Mouse (Mus musculus) neural tube, embryonic 12.5 days (tissue): ENCODE results near the gene Fli1. TPM values are rescaled to one million over a fixed set of nuclear protein-coding genes. Genes with fewer than 3 reads are reported as not detected.

ENCODE experiments used
- ATAC-seq: fragments of 200-750 bp; cut with Nextera tagmentation; 2 replicates; pipeline ENCODE4 v1.8.0; 2017; ENCODE audit warnings: low read depth, mild to moderate bottlenecking, moderate TSS enrichment, moderate library complexity; ENCODE audit not compliant: low FRiP score
- H3K27ac ChIP-seq: fragments of 300-500 bp; sonication (generic); 2 replicates; pipeline ENCODE4 v1.5.1; 2016
- H3K27me3 ChIP-seq: fragments of 300-500 bp; sonication (generic); replicated peaks from 2 replicates; pipeline ENCODE4 v1.6.1; 2016; ENCODE audit warnings: mild to moderate bottlenecking
- H3K36me3 ChIP-seq: fragments of 300-500 bp; sonication (generic); 2 replicates; pipeline ENCODE4 v1.6.1; 2016; ENCODE audit warnings: mild to moderate bottlenecking
- H3K4me1 ChIP-seq: fragments of 300-500 bp; sonication (generic); 2 replicates; pipeline ENCODE4 v1.6.1; 2016
- H3K4me2 ChIP-seq: fragments of 300-500 bp; sonication (generic); replicated peaks from 2 replicates; pipeline ENCODE4 v1.6.1; 2016; ENCODE audit warnings: mild to moderate bottlenecking
- H3K4me3 ChIP-seq: fragments of 300-500 bp; sonication (generic); 2 replicates; pipeline ENCODE4 v1.5.1; 2016
- H3K9ac ChIP-seq: fragments of 300-500 bp; sonication (generic); 2 replicates; pipeline ENCODE4 v1.6.1; 2016; ENCODE audit warnings: mild to moderate bottlenecking
- H3K9me3 ChIP-seq: fragments of 300-500 bp; sonication (generic); 2 replicates; pipeline ENCODE4 v1.6.1; 2016; ENCODE audit warnings: mild to moderate bottlenecking
- WGBS: fragments of 180-500 bp; shearing (Covaris S2); methylation state at CpG from one replicate; pipeline ENCODE4 v1.1.7; 2016; 5-methylcytosine and 5-hydroxymethylcytosine counted together
- polyA plus RNA-seq: library from polyadenylated mRNA; unstranded; fragments of >200 nt; fragmentation: Nextera tagmentation; extraction: Ambion mirVana; gene quantifications from 2 replicates; pipeline ENCODE4 v1.2.1, GENCODE M21; 2016

Gene Fli1
- polyA plus RNA-seq, 1 experiment from 2014 or later = 15.4 TPM

DNA sequence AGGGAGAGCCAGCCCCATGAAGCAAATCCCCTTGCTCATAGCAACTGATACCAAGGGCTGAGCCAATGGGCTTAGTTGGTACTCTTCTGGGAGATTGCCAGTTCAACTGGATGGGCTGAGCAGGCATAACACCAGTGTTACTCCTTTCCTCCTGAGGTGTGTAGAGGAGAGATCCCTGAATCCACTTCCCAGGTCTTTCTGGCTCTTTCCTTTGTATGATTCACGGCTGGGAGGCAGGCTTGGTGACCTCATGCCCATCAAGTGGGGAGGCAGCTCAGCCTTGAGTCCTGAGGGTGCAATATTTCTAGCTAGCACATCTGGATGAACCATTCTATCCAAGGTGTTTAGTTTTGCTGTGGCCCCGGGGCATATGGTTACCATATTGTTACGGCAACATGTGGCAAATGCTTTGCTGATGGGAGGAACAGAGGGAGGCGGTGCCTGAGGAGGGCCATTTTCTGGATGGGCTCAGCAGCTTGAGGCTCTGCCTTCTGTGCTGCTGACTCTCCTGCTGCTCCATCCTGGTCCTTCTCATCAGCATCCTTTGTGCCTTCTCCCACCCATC, 52.8 kb downstream of the Fli1 start:
- Histone ChIP-seq H3K9me3 (no peaks in the 10 kb centered on the region), H3K4me1 (0 out of 2 replicates have a peak, but pooled peaks cover 4% of the 10 kb centered on the region), H3K36me3 (no peaks in the 10 kb centered on the region), H3K4me2 (no peak overlapping the region), H3K27me3 (no peaks in the 10 kb centered on the region), H3K9ac (no peak overlapping the region), H3K4me3 (no peak overlapping the region), H3K27ac (no peak overlapping the region)
- WGBS = 72% methylated on average over 4 of the region's 4 CpGs
- ATAC-seq = no peak

DNA sequence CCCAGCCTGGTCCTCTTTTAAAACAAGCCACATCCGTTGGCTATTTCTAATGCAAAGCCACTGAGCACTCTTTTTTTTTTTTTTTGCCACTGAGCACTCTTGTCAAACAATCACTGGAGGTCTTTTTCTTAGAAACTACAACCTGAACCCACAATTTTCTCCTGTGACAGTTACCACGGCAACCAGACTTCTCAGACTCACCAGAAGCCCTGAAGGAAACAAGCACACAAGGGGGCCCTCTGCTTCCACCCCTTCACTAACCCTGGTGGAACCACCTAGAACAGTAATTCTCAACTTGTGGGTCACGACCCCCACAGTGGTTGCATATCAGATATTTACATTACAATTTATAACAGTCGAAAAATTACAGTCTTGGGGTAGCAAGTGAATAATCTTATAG, 53.3 kb downstream of the Fli1 start:
- Histone ChIP-seq H3K27me3 (no peaks in the 10 kb centered on the region), H3K4me1 (no peaks in the 10 kb centered on the region), H3K9me3 (no peaks in the 10 kb centered on the region), H3K9ac (no peak overlapping the region), H3K36me3 (no peaks in the 10 kb centered on the region), H3K4me2 (no peak overlapping the region), H3K4me3 (no peak overlapping the region), H3K27ac (no peak overlapping the region)
- ATAC-seq = no peak
- 64% methylated on average over 4 of the region's 4 CpGs for WGBS

DNA sequence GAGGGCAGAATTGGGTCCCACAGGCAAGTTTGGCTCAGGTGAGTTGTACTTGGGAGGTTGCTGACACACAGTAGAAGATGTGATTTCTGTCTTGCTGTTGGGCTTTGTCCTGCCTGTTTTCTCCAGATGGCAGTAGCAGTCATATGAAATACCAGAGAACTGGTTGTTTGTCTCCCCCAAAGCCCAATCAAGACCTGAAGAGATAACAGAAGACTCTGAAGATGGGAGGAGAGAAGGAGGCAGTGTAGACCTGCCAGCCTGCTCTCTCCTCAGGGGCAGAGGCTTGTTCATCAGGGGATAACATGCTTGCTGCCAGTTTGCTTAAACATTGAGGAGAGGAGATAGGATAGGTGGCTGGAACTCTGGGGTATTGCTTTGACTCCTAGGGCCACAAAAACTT, 54.0 kb downstream of the Fli1 start:
- H3K4me1 ChIP-seq = no peaks in the 10 kb centered on the region
- no peak overlapping the region for H3K4me3 ChIP-seq
- H3K36me3 ChIP-seq = no peaks in the 10 kb centered on the region
- no peak overlapping the region for H3K27ac ChIP-seq
- H3K4me2 ChIP-seq = no peak overlapping the region
- ATAC-seq = no peak
- H3K9me3 ChIP-seq = no peaks in the 10 kb centered on the region
- no peaks in the 10 kb centered on the region for H3K27me3 ChIP-seq
- no peak overlapping the region for H3K9ac ChIP-seq

DNA sequence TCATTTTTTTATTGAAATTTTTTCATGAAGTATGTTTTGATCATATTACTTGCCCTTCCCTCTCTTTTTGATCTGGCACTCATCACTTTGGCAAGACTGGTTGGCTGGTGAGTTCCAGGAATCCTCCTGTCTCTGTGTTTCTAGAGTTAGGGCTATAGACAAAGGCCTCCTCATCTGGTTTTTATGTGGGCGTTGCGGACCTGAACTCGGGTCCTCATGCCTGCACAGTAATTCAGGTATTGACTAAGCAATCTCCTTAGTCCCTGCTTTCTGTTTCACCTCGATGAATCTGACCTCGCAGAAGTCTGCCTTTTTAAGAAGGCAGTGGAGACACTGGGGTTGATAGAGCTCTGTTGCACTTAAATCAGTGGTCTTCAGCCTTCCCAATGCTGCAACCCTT, 54.8 kb downstream of the Fli1 start:
- no peaks in the 10 kb centered on the region for H3K4me1 ChIP-seq
- no peak overlapping the region for H3K4me2 ChIP-seq
- H3K9ac ChIP-seq = no peak overlapping the region
- no peak for ATAC-seq
- H3K27me3 ChIP-seq = no peaks in the 10 kb centered on the region
- no peaks in the 10 kb centered on the region for H3K9me3 ChIP-seq
- 92% methylated on average over 5 of the region's 5 CpGs for WGBS
- no peak overlapping the region for H3K27ac ChIP-seq
- H3K36me3 ChIP-seq = no peaks in the 10 kb centered on the region
- no peak overlapping the region for H3K4me3 ChIP-seq

DNA sequence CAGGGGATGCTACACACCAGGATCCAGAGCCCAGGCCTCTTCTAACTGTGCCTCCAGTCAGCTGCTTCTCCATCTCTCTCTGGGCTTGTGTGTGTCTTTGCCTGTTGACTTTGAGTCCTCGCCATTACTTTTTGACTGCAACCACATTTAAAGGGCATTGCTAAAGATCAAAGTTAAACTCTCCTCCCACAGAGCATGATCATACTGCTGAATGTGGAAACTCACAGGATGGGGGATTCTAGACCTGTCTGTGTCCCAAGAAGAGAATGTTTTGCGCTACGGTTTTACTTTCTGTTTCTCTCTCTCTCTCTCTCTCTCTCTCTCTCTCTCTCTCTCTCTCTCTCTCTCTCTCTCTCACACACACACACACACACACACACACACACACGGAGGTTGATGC, 55.3 kb downstream of the Fli1 start:
- Histone ChIP-seq H3K9me3 (no peaks in the 10 kb centered on the region), H3K4me2 (no peak overlapping the region), H3K9ac (no peak overlapping the region), H3K27me3 (no peaks in the 10 kb centered on the region), H3K4me1 (no peaks in the 10 kb centered on the region), H3K36me3 (no peaks in the 10 kb centered on the region), H3K4me3 (no peak overlapping the region), H3K27ac (no peak overlapping the region)
- ATAC-seq = no peak
- WGBS = 80% methylated on average over 4 of the region's 4 CpGs

DNA sequence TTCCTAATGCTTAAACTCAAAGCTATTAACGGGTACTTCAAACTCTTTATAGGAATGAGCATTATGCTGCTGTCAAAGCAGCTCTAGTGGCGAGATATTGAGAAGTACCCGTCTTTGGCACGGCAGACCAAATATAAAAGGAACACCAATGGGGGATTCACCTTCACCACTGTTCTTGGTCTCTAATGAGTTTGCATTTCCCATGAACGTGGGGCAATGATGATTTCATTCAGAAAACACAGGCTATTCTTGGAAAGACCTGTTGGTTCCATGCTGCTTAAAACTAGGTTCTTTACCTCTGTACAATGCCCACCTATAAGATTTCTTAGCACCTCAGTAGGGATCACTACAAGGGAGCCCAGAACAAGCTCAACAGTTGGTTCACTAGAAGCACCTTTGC, 62.2 kb downstream of the Fli1 start:
- no peak overlapping the region for H3K4me3 ChIP-seq
- 87% methylated on average over 5 of the region's 5 CpGs for WGBS
- H3K27me3 ChIP-seq = no peaks in the 10 kb centered on the region
- no peaks in the 10 kb centered on the region for H3K36me3 ChIP-seq
- no peak overlapping the region for H3K27ac ChIP-seq
- H3K4me2 ChIP-seq = no peak overlapping the region
- H3K9me3 ChIP-seq = no peaks in the 10 kb centered on the region
- H3K4me1 ChIP-seq = peaks cover 6% of the 10 kb centered on the region
- H3K9ac ChIP-seq = no peak overlapping the region
- ATAC-seq = no peak

DNA sequence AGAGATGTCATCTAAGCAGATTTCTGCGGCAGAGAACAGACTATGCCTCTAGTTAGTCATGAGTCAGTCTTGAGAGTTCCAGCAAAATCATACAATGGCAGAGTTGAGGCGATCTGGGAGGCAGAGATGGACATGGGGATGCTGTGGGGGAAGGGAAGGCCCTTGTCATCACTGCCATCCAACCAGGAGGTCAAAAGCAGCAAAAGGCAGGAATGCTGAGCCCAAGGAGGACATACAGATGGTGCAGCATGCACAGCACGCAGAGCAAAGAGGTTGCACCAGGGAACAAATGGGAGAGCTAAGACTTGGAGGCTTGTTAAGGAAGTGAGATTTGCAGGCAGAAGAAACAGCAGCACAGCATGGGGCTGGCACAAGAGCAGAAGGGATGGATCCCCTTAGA, 63.9 kb downstream of the Fli1 start:
- no peak overlapping the region for H3K9ac ChIP-seq
- H3K4me3 ChIP-seq = no peak overlapping the region
- H3K36me3 ChIP-seq = no peaks in the 10 kb centered on the region
- H3K4me1 ChIP-seq = peaks cover 6% of the 10 kb centered on the region
- H3K4me2 ChIP-seq = no peak overlapping the region
- no peaks in the 10 kb centered on the region for H3K9me3 ChIP-seq
- no peaks in the 10 kb centered on the region for H3K27me3 ChIP-seq
- H3K27ac ChIP-seq = no peak overlapping the region
- WGBS = 62% methylated on average over 3 of the region's 3 CpGs
- ATAC-seq = no peak

DNA sequence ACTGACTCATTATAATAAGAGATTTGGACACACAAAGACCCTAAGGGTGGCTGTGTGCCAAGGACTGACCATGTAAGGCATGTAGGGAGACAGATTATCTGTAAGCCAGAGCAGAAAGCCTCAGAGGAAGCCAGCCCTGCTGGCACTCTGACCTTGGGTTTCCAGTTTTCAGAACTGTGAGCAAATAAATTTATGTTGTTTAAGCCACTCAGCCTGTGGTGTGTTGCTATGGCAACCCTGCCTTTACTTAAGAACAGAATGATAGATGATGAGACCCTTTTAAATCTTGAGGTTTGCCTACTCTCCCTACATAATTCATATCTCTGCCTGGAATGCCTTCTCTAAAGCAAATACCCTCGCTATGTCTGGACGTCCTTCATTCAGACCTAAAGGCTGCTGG, 64.6 kb downstream of the Fli1 start:
- Histone ChIP-seq H3K4me2 (no peak overlapping the region), H3K36me3 (no peaks in the 10 kb centered on the region), H3K9me3 (no peaks in the 10 kb centered on the region), H3K4me3 (no peak overlapping the region), H3K4me1 (peaks cover 6% of the 10 kb centered on the region), H3K27ac (no peak overlapping the region), H3K9ac (no peak overlapping the region), H3K27me3 (no peaks in the 10 kb centered on the region)
- 32% methylated on average over 2 of the region's 2 CpGs for WGBS
- ATAC-seq = no peak

DNA sequence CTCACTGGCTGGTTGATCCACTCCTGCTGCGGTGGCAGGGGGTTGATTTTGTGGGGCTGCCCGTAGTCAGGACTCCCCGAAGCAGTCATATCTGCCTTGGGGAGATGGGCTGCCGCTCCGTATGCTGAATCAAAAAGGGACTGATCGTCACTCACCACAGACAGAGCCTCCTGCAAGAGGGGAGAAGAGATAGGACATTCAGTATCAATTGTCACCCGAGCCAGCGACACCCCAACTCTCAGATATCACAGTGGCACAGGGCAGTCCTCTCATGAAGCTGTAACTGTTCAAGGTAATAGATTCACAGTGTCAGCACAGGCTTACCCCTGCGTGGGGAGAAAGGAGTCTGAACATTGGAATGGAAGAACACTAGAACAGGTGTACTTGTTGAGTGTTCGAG, 66.1 kb downstream of the Fli1 start:
- H3K36me3 ChIP-seq = no peaks in the 10 kb centered on the region
- peaks cover 6% of the 10 kb centered on the region for H3K4me1 ChIP-seq
- H3K4me2 ChIP-seq = no peak overlapping the region
- no peak overlapping the region for H3K9ac ChIP-seq
- ATAC-seq = no peak
- no peaks in the 10 kb centered on the region for H3K27me3 ChIP-seq
- H3K9me3 ChIP-seq = no peaks in the 10 kb centered on the region
- WGBS = 94% methylated on average over 10 of the region's 10 CpGs
- no peak overlapping the region for H3K4me3 ChIP-seq
- H3K27ac ChIP-seq = no peak overlapping the region

DNA sequence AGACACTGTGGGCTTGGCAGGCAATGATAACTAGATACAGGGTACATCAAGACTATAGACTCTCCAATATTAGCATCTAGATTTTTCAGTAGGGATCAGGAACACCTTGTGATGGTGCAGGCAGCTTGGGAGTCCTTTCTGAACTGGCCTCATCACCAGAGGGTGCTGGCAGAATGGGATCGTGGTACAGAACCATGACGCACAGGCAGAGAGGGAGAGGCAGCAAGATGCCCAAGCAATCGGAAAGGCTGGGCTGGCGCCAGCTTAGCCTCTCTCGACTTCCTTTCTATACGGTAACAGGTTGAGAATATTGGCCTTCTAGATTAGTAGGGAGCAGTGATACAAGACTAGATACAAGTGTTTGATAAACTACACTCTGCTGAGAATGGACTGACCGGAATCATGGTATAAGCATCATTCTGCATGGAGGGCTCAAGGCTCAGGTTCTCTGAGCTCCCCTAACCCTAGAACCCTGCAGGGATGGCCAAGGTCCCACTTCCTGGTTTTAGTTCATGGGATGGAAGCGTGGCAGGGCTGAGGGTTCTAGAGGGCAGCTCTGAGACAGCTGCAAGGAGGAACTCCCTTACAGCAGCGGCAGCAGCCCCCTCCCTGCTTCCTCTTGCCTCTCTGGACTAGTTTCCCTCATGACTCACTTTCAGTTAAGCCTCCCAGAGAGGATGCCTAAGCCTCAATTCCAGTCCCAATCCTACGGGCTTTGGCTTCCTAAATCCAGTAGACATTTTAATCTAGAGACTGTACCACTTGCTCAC, 67.9 kb downstream of the Fli1 start:
- no peak for ATAC-seq
- Histone ChIP-seq H3K4me3 (no peak overlapping the region), H3K4me2 (no peak overlapping the region), H3K4me1 (peaks cover 6% of the 10 kb centered on the region), H3K9ac (no peak overlapping the region), H3K27ac (no peak overlapping the region), H3K36me3 (no peaks in the 10 kb centered on the region), H3K9me3 (no peaks in the 10 kb centered on the region), H3K27me3 (no peaks in the 10 kb centered on the region)
- WGBS = 87% methylated on average over 10 of the region's 10 CpGs

DNA sequence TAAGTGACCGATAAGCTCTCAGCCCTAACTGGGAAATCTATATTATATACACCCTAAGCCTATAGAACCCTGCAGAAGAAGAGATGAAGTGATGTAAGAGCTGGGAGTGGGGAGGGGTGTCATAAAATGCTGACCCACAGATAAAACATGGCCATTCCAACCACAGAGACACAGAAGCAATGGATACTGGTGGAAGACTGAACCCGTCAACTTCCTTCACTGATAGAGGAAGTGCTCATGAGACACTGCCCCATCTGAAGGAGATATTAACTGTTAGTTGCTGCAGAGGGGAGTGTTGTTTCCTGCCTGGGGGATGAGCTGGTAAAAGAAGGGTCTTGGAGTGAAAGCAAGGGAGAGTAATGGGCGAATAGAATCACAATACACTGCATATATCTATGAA, 70.3 kb downstream of the Fli1 start:
- H3K4me1 ChIP-seq = no peaks in the 10 kb centered on the region
- no peak overlapping the region for H3K4me3 ChIP-seq
- no peak overlapping the region for H3K4me2 ChIP-seq
- 90% methylated on average over 3 of the region's 3 CpGs for WGBS
- H3K9ac ChIP-seq = no peak overlapping the region
- H3K36me3 ChIP-seq = no peaks in the 10 kb centered on the region
- no peak for ATAC-seq
- H3K27ac ChIP-seq = no peak overlapping the region
- H3K27me3 ChIP-seq = no peaks in the 10 kb centered on the region
- H3K9me3 ChIP-seq = no peaks in the 10 kb centered on the region

DNA sequence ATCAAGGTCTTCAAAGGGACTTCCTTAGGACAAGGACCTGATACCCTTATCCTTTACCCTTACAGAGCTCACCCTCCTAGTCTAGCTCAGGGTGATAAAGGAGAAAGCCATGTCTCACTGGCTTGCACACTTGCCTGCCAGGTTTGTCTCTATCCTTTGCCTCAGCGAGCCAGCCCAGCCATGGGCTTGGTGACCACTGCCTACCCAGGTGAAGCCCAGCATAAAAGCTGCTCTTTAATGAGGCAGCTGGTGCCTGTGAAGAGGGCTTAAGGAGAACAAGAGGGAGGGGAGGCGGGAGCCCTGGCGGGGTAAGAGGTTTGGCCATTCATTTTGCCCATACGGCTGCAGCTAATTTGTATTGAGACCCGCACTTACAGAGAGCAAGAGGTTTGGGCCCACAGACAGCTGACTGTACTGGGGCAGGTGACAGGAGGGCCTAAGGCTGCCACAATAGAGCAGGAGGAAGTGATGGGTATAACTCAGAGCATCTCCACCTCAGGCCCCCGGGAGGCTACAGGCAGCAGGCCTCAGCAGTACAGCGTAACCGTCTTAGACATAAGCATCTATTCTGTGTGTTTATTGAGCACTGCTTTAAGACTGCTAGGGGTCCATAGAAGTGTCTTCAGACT, 73.4 kb downstream of the Fli1 start:
- H3K4me1 ChIP-seq = no peaks in the 10 kb centered on the region
- H3K9ac ChIP-seq = no peak overlapping the region
- H3K9me3 ChIP-seq = no peaks in the 10 kb centered on the region
- no peak for ATAC-seq
- 60% methylated on average over 8 of the region's 8 CpGs for WGBS
- H3K27me3 ChIP-seq = no peaks in the 10 kb centered on the region
- H3K4me2 ChIP-seq = no peak overlapping the region
- H3K36me3 ChIP-seq = no peaks in the 10 kb centered on the region
- H3K4me3 ChIP-seq = no peak overlapping the region
- no peak overlapping the region for H3K27ac ChIP-seq

DNA sequence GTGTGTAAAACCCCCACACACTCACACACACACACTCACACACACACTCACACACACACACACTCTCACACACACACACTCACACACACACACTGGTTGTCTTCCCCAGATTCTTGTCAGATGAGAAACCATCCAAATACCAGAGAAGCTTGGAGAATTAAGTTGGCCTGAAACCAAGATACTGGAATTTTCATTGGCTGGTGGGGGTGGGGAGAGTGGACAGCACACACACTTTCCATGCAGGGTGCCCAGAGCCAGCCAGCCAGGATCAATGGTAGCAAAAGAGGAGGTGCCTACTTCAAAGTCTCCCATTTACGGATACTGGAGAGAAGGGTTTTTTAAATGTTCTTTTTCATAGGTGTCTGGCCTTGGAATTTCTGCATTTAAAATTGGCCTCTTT, 74.3 kb downstream of the Fli1 start:
- Histone ChIP-seq H3K9me3 (no peaks in the 10 kb centered on the region), H3K27ac (no peak overlapping the region), H3K4me1 (no peaks in the 10 kb centered on the region), H3K36me3 (no peaks in the 10 kb centered on the region), H3K4me2 (no peak overlapping the region), H3K4me3 (no peak overlapping the region), H3K9ac (no peak overlapping the region), H3K27me3 (no peaks in the 10 kb centered on the region)
- no peak for ATAC-seq
- 76% methylated on average over 1 of the region's 1 CpGs for WGBS
